Mouse (Mus musculus) layer of hippocampus, adult 2 months (tissue): ENCODE measurements around the gene Taf1b. TPM values are rescaled to one million over a fixed set of nuclear protein-coding genes. Genes with fewer than 3 reads are reported as not detected.
A peak's percentile ranks its signal among the peaks of the same experiment; 100 is the strongest.

Experiments used
- DNase-seq, 2 experiments: peaks; one replicate each; pipeline ENCODE4 v3.0.0; 2022; ENCODE audit warnings: low spot score in 2 of 2
- H3K27ac ChIP-seq: fragments of 200-600 bp; 2 replicates; pipeline ENCODE4 v1.8.1; 2022
- H3K4me3 ChIP-seq: fragments of 200-600 bp; 2 replicates; pipeline ENCODE4 v1.8.1; 2022; ENCODE audit warnings: mild to moderate bottlenecking
- CTCF ChIP-seq: fragments of 200-600 bp; conservative IDR thresholded peaks from 2 replicates; pipeline ENCODE4 v1.8.1; 2022; ENCODE audit warnings: antibody characterized with exemption, mild to moderate bottlenecking, moderate library complexity
- total RNA-seq, 2 experiments: library from RNA; stranded (reverse); gene quantifications; 2 replicates each; pipeline ENCODE4 v1.2.3; 2021

Taf1b gene
- total RNA-seq, 2 experiments from 2014 or later = 34.4 to 35.3 TPM

DNA sequence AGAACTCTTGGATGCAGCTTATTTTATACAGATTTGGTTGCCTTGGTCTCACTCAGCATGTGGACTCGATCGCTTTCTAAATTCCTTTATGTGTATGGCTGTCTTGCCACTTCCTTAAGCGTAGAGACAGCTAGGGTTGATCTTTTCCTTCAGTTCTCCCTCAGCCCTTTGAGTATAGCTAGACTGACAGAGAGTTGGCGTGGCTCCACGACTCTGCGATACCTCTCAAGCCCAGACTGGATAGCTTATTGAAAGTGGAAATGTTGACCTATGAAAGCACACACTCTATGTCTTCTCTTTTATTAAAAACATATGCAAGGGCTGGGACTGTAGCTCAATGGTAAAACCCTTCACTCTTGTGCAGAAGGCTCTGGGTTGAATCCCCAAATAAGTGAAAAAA, 99.2 kb downstream of the Taf1b start:
- no peak overlapping the region for H3K4me3 ChIP-seq
- TF ChIP-seq CTCF = no peak
- DNase-seq = no peak
- no peak overlapping the region for H3K27ac ChIP-seq

- no peak for DNase-seq
- H3K27ac ChIP-seq = peak overlapping the region; percentile 25; the same call in 1 of the 2 replicates
- no peak for TF ChIP-seq CTCF
- no peak overlapping the region for H3K4me3 ChIP-seq
Observed at GRCm38 (mm10) chr12:24599366-24599895, 101.3 kb downstream of the Taf1b start.

- TF ChIP-seq CTCF = no peak
- DNase-seq = no peak
- Histone ChIP-seq H3K27ac (no peak overlapping the region), H3K4me3 (no peak overlapping the region)
Observed at GRCm38 (mm10) chr12:24600074-24600473, 101.9 kb downstream of the Taf1b start.

DNA sequence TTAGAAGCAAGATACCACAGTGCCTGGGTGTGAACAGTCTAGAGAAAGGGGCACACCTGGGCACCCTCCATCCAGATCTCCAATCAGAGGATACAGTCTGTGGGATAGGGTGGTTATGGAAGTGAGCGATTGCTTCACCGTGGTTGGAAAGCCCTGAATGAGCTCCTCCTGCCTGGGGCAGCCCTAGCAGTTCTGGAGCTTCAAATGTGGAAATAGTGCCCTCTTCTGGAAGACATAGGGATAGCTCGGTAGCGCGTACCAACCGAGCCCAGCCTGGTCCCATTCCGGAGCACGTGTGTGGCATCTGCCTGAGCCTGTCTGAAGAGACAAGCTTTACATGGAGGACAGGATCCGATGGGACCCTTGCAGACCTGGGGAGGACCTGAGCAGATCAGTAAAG, 102.6 kb downstream of the Taf1b start:
- peak; percentile 98 for TF ChIP-seq CTCF
- DNase-seq = peak; percentile 77 to 88
- Histone ChIP-seq H3K27ac (no peak overlapping the region), H3K4me3 (no peak overlapping the region)

- peak; percentile 91 for TF ChIP-seq CTCF
- Histone ChIP-seq H3K27ac (no peak overlapping the region), H3K4me3 (no peak overlapping the region)
- peak; percentile 57 to 71 for DNase-seq
Observed at GRCm38 (mm10) chr12:24603266-24603665, 105.1 kb downstream of the Taf1b start.

GRCm38 (mm10) chr12:24606166-24606565, 108.0 kb downstream of the Taf1b start:
- no peak overlapping the region for H3K27ac ChIP-seq
- no peak overlapping the region for H3K4me3 ChIP-seq
- no peak for DNase-seq
- no peak for TF ChIP-seq CTCF

Other genes starting within 250 kb of the Taf1b start
- 10 to 100 TPM; 30.2 to 32.5 TPM for gene Grhl1, start 73.9 kb downstream of the Taf1b start, total RNA-seq
- 1 to 10 TPM; 3.9 to 4.4 TPM for gene Klf11, start 152.9 kb downstream of the Taf1b start, total RNA-seq
- gene Cys1, start 183.5 kb downstream of the Taf1b start, total RNA-seq = 10 to 100 TPM; 22.8 to 28.6 TPM
- 1 to 10 TPM; 2.0 to 2.2 TPM for gene Rrm2, start 209.9 kb downstream of the Taf1b start, total RNA-seq